Mouse (Mus musculus) CH12.LX (cell line): ENCODE measurements at regions not wholly inside any gene's neighbourhood (a gene's known extent, or its start where the extent isn't known, plus 50 kb on each side); places are given as distances from the start of the nearest gene placed in this dataset.
A peak's percentile ranks its signal among the peaks of the same experiment; 100 is the strongest.

Experiments used
- CTCF ChIP-seq, 2 experiments: IDR thresholded peaks in 1 of 2; conservative IDR thresholded peaks in 1 of 2; 2 replicates each; pipeline ENCODE4 v1.5.1; 2011 to 2012; ENCODE audit warnings: low read depth in 2 of 2, low read length in 2 of 2, improper control_type of control experiment in 1 of 2, inconsistent platforms in 1 of 2, mild to moderate bottlenecking in 1 of 2, moderate library complexity in 1 of 2
- EP300 ChIP-seq: IDR thresholded peaks from 2 replicates; pipeline ENCODE4 v1.6.1; 2011; ENCODE audit warnings: low read length, improper control_type of control experiment
- ETS1 ChIP-seq: conservative IDR thresholded peaks from 2 replicates; pipeline ENCODE4 v1.6.1; 2012; ENCODE audit warnings: low read depth, mild to moderate bottlenecking, inconsistent platforms, low read length, improper control_type of control experiment, moderate library complexity
- HCFC1 ChIP-seq: IDR thresholded peaks from 2 replicates; pipeline ENCODE4 v1.6.1; 2012; ENCODE audit warnings: low read depth, mild to moderate bottlenecking, inconsistent platforms, low read length, improper control_type of control experiment
- JUND ChIP-seq: conservative IDR thresholded peaks from 2 replicates; pipeline ENCODE4 v1.6.1; 2011; ENCODE audit warnings: low read depth, low read length, improper control_type of control experiment
- MAFK ChIP-seq: IDR thresholded peaks from 2 replicates; pipeline ENCODE4 v1.6.1; 2011; ENCODE audit warnings: low read length, improper control_type of control experiment; ENCODE audit not compliant: insufficient replicate concordance
- ZMIZ1 ChIP-seq: IDR thresholded peaks from 2 replicates; pipeline ENCODE4 v1.6.1; 2012; ENCODE audit warnings: low read depth, mild to moderate bottlenecking, inconsistent platforms, low read length, improper control_type of control experiment
- ZNF384 ChIP-seq: IDR thresholded peaks from 2 replicates; pipeline ENCODE4 v1.6.1; 2012; ENCODE audit warnings: low read depth, low read length, improper control_type of control experiment, inconsistent platforms

DNA sequence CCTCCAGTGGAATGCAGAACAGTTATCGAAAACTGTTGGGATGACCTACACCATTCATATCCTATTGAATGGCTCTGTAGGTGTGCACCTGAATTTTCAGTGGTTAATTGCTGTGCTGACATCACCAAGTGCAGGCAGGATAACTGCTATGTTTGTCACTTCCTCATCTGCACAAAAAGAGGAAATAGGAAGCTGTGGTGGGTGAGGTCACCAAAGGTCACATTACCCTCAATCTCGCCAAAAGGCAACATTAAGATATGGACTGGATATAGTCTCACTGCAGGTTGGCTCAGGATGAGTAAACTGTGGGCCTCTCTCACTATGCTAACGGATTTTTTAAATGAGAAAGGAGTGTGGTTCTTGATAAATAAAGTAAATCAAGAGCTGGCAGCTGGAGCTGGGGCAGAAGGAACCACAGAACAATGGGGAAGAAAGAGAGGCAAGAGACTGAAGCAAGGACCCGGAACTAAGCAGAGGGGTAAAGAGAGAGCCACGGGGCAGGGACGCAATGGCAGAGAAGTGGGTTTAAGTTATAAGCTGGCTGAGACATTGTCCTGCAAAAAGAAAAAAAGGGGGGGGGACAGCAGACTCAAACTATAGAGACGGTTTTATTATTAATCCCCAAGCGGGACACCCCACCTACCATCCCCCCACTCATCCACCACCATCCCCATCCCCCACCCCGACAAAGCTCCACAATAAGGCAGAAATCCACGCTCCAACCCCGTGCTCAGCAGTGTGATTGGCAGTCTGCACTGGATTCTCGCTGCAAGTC lies 109.6 kb upstream of the Zdhhc25 start:
- TF ChIP-seq JUND (peak; percentile 68), HCFC1 (peak; percentile 68), CTCF (conservative IDR thresholded peaks at IDR 0.05 in 1 of 2, IDR thresholded peaks at IDR 0.05 in 1 of 2; ENCODE audit: low read depth in 2 of 2, low read length in 2 of 2) (no peak), EP300 (peak; percentile 88), ZNF384 (no peak), ZMIZ1 (no peak), ETS1 (peak; percentile 82), MAFK (no peak)
